Mouse (Mus musculus): ENCODE measurements around the gene Ak5.

DNA sequence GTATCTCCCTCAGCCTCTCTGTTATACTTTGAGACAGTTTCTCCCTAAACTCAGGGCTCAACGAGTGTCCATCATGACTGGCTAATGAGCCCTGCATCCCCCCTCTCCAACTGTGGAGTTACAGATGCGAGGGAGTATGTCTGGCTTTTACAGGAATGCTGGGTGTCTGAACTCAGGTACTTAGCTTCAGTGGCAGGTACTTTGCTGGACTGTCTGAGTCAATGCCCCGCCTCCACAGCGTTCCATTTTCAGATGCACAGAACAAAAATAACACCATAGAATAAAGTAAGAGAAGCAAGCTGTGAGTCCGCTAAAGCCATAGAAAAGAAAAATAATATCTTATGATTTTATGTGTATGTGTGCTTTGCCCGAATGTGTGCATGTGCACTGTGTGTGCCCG lies 113.8 kb downstream of the Ak5 start:
- no peak for TF ChIP-seq CTCF (IDR thresholded peaks at IDR 0.05; ENCODE audit: borderline replicate concordance, extremely low read depth, insufficient read depth, insufficient read length)
- TF ChIP-seq POLR2A (IDR thresholded peaks at IDR 0.05; ENCODE audit: borderline replicate concordance, extremely low read depth, insufficient read depth, insufficient read length, poor library complexity, severe bottlenecking): no peak

Data from brain, embryonic 14.5 days (tissue).